Mouse (Mus musculus) MEL (cell line): Measurements from ENCODE around the gene Speer4e. TPM values are rescaled to one million over a fixed set of nuclear protein-coding genes. Genes with fewer than 3 reads are reported as not detected.
A peak's percentile ranks its signal among the peaks of the same experiment; 100 is the strongest.
"Not testable (repeated sequence)": the region's sequence is repeated elsewhere in the genome, so short reads cannot be mapped to it uniquely, and the experiment has no call there.

Source experiments
- DNase-seq: peaks from one replicate; pipeline ENCODE4 v3.0.0; 2011; ENCODE audit warnings: low read depth, low spot score
- H3K27ac ChIP-seq: 2 replicates; pipeline ENCODE4 v1.5.1; 2012; ENCODE audit warnings: low read depth, mild to moderate bottlenecking, control low read depth, low read length, moderate library complexity; ENCODE audit not compliant: control insufficient read depth
- H3K27me3 ChIP-seq, 2 experiments: fragments of 150-350 bp in 1 of 2; sonication (generic) in 1 of 2; 2 replicates each; pipeline ENCODE4 v1.6.1; 2012; ENCODE audit warnings: low read length in 2 of 2, mild to moderate bottlenecking in 2 of 2, improper control_type of control experiment in 1 of 2, moderate library complexity in 1 of 2; ENCODE audit not compliant: insufficient read depth in 2 of 2, control insufficient read depth in 1 of 2
- H3K36me3 ChIP-seq, 2 experiments: 2 replicates each; pipeline ENCODE4 v1.6.1; 2012 to 2014; ENCODE audit warnings: low read length in 2 of 2, improper control_type of control experiment in 1 of 2, inconsistent platforms in 1 of 2, mild to moderate bottlenecking in 1 of 2; ENCODE audit not compliant: insufficient read depth in 2 of 2, control insufficient read depth in 1 of 2
- H3K4me1 ChIP-seq, 2 experiments: fragments of 150-350 bp in 1 of 2; sonication (generic) in 1 of 2; 2 replicates each; pipeline ENCODE4 v1.6.1; 2012; ENCODE audit warnings: low read length in 2 of 2, improper control_type of control experiment in 1 of 2, mild to moderate bottlenecking in 1 of 2; ENCODE audit not compliant: insufficient read depth in 2 of 2, control insufficient read depth in 1 of 2
- H3K4me3 ChIP-seq, 2 experiments: fragments of 150-350 bp in 1 of 2; sonication (generic) in 1 of 2; 2 replicates each; pipeline ENCODE4 v1.5.1; 2012; ENCODE audit warnings: low read depth in 2 of 2, low read length in 2 of 2, mild to moderate bottlenecking in 2 of 2, moderate library complexity in 2 of 2, control low read depth in 1 of 2, improper control_type of control experiment in 1 of 2; ENCODE audit not compliant: control insufficient read depth in 1 of 2, insufficient read depth in 1 of 2
- H3K79me2 ChIP-seq: 2 replicates; pipeline ENCODE4 v1.6.1; 2012; ENCODE audit warnings: mild to moderate bottlenecking, low read length, moderate library complexity; ENCODE audit not compliant: control insufficient read depth, poor library complexity, insufficient read depth
- H3K9ac ChIP-seq: 2 replicates; pipeline ENCODE4 v1.6.1; 2012; ENCODE audit warnings: low read depth, mild to moderate bottlenecking, control low read depth, low read length, moderate library complexity; ENCODE audit not compliant: control insufficient read depth, poor library complexity, severe bottlenecking
- H3K9me3 ChIP-seq: fragments of 150-350 bp; sonication (generic); replicated peaks from 2 replicates; pipeline ENCODE4 v1.6.1; 2012; ENCODE audit warnings: mild to moderate bottlenecking, low read length, improper control_type of control experiment, moderate library complexity; ENCODE audit not compliant: insufficient read depth
- CTCF ChIP-seq, 3 experiments: IDR thresholded peaks in 2 of 3; conservative IDR thresholded peaks in 1 of 3; 2 replicates each; pipeline ENCODE4 v1.5.1; 2011 to 2012; ENCODE audit warnings: low read length in 3 of 3, low read depth in 2 of 3, mild to moderate bottlenecking in 2 of 3, improper control_type of control experiment in 1 of 3, inconsistent platforms in 1 of 3, mixed read lengths in 1 of 3, moderate library complexity in 1 of 3; ENCODE audit not compliant: control insufficient read depth in 1 of 3, insufficient read depth in 1 of 3, poor library complexity in 1 of 3, severe bottlenecking in 1 of 3
- MEF2A ChIP-seq: IDR thresholded peaks from 2 replicates; pipeline ENCODE4 v1.6.1; 2014; ENCODE audit warnings: low read depth, mild to moderate bottlenecking, inconsistent platforms, low read length, improper control_type of control experiment; ENCODE audit not compliant: poor library complexity, insufficient replicate concordance, severe bottlenecking; ENCODE audit errors: extremely low read depth
- MYC ChIP-seq: IDR thresholded peaks from 2 replicates; pipeline ENCODE4 v1.6.1; 2011; ENCODE audit warnings: low read depth, mild to moderate bottlenecking, low read length, improper control_type of control experiment, moderate library complexity
- RAD21 ChIP-seq: IDR thresholded peaks from 2 replicates; pipeline ENCODE4 v1.6.1; 2011; ENCODE audit warnings: mild to moderate bottlenecking, low read depth, low read length, improper control_type of control experiment
- SIN3A ChIP-seq: IDR thresholded peaks from 2 replicates; pipeline ENCODE4 v1.6.1; 2012; ENCODE audit warnings: low read length, improper control_type of control experiment, inconsistent platforms
- ZMIZ1 ChIP-seq: IDR thresholded peaks from 2 replicates; pipeline ENCODE4 v1.6.1; 2012; ENCODE audit warnings: low read depth, mild to moderate bottlenecking, inconsistent platforms, low read length, improper control_type of control experiment, moderate library complexity
- ZNF384 ChIP-seq: IDR thresholded peaks from 2 replicates; pipeline ENCODE4 v1.6.1; 2012; ENCODE audit warnings: low read depth, mild to moderate bottlenecking, inconsistent platforms, low read length, improper control_type of control experiment
- polyA plus RNA-seq, 2 experiments: library from polyadenylated mRNA; stranded (reverse) in 1 of 2; unstranded in 1 of 2; fragments of >175 nt in 1 of 2; fragments of >200 nt in 1 of 2; gene quantifications; 2 replicates each; pipeline versions ENCODE4 v1.2.1 to v1.2.4; 2012; ENCODE audit warnings: low replicate concordance in 2 of 2, low read depth in 1 of 2; ENCODE audit not compliant: insufficient read length in 2 of 2, insufficient read depth in 1 of 2, missing spikeins in 1 of 2
- total RNA-seq: library from RNA; depleted of rRNA; stranded (reverse); fragments of 300-350 nt; gene quantifications from 2 replicates; pipeline ENCODE4 v1.2.3, GENCODE M21; 2012; rRNA removed

Speer4e gene
- total and polyA plus RNA-seq, 3 experiments, result not detected

DNA sequence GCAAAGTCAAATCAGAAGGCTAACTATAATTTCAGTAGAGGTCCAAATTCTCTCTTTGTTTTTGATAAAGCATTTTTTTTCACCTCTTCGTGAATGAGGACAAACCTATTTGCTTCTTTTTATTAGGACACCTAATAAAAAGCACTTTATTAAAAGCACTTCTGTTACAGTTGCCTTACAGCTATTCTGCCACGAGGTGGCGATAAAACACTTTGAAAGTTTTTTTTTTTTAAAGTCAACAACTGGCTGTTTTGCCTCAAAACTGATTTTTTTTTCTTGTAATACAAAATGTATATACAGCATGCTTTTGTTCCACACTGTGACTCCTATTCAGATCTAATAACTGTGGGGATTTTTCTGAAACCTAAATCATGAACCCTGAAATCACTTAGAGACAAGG is 34.7 kb downstream of the Speer4e start:
- not testable (repeated sequence) for H3K4me3 ChIP-seq, DNase-seq, H3K27ac ChIP-seq, H3K9me3 ChIP-seq, H3K79me2 ChIP-seq, H3K4me1 ChIP-seq, H3K9ac ChIP-seq, H3K36me3 ChIP-seq, H3K27me3 ChIP-seq
- peak in 1 of 3 experiments; percentile 10; a peak in 1 of 6 replicates for TF ChIP-seq CTCF (IDR thresholded peaks at IDR 0.05 in 2 of 3, conservative IDR thresholded peaks at IDR 0.05 in 1 of 3; ENCODE audit: control insufficient read depth in 1 of 3, insufficient read depth in 1 of 3, low read depth in 2 of 3, low read length in 3 of 3, poor library complexity in 1 of 3, severe bottlenecking in 1 of 3)
- TF ChIP-seq ZNF384, result peak; percentile 28; the same call in 1 of the 2 replicates

GRCm38 (mm10) chr5:14892242-14892641 is 46.0 kb downstream of the Speer4e start:
- Histone ChIP-seq H3K27me3 (no peaks in the 10 kb centered on the region), H3K9ac (no peak overlapping the region), H3K9me3 (no peaks in the 10 kb centered on the region), H3K79me2 (no peaks in the 10 kb centered on the region), H3K27ac (no peak overlapping the region), H3K4me1 (no peaks in the 10 kb centered on the region; a peak in 1 of 4 replicates)
- DNase-seq, result no peak
- TF ChIP-seq SIN3A (no peak), ZMIZ1 (no peak), MYC (no peak), RAD21 (no peak), MEF2A (no peak)
- TF ChIP-seq, all 39 proteins: peak for 0
- Histone ChIP-seq H3K4me3 (no peak overlapping the region), H3K36me3 (no peaks in the 10 kb centered on the region)

DNA sequence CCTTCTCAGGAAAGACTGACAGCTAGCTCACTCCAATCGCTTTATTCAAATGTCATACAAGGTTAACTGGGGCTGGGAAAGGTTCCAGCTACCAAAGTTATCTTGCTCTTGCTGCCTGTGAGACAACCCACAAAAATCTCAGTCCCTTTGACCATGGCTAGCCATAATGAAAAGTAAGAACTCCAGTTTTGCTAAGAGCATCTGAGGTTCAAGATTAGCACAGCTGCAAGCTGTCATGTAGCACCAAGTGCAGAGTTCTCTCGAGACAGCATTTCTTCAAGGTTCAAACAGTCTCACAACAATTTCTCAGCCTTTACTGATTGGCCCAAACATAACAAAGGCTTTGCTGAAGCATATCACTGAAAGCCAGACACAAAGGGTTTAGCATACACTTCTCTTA is 52.9 kb downstream of the Speer4e start:
- not testable (repeated sequence) for H3K9me3 ChIP-seq, H3K4me1 ChIP-seq, DNase-seq, H3K9ac ChIP-seq, H3K27ac ChIP-seq, H3K36me3 ChIP-seq, H3K27me3 ChIP-seq, H3K79me2 ChIP-seq, H3K4me3 ChIP-seq

Other genes with a start within 250 kb of the Speer4e start
- not detected in 2 replicates for gene Gm9758, start 23.5 kb downstream of the Speer4e start, total RNA-seq
- not detected for gene Gm9758, start 23.5 kb downstream of the Speer4e start, polyA plus RNA-seq
- not detected in 2 replicates for gene Gm10354, start 40.5 kb upstream of the Speer4e start, total RNA-seq
- not detected for gene Gm10354, start 40.5 kb upstream of the Speer4e start, polyA plus RNA-seq
- not detected in 2 replicates for gene Gm17019, start 94.6 kb upstream of the Speer4e start, total RNA-seq
- not detected for gene Gm17019, start 94.6 kb upstream of the Speer4e start, polyA plus RNA-seq